Mouse (Mus musculus): ENCODE data around the gene Fam98a. TPM values are rescaled to one million over a fixed set of nuclear protein-coding genes. Genes with fewer than 3 reads are reported as not detected.

Fam98a gene
- 10 to 100 TPM; 39.2 to 52.9 TPM for total RNA-seq (2021)

- DNase-seq (ENCODE audit: low spot score in 2 of 2), result peak; percentile 96 to 99
- intact Hi-C loops (cut with DNase I), result no loop called here
Observed at GRCm38 (mm10) chr17:75551512-75552400, at the start of gene Fam98a. Gene Fam98a (minus strand): TSS chr17:75551946.

GRCm38 (mm10) chr17:75598652-75599051, 46.9 kb upstream of the Fam98a start:
- intact Hi-C loops (cut with DNase I), result no loop called here
- no peak for DNase-seq (ENCODE audit: low spot score in 2 of 2)

GRCm38 (mm10) chr17:75582738-75583137, 31.0 kb upstream of the Fam98a start:
- intact Hi-C loops (cut with DNase I), result no loop called here
- DNase-seq (ENCODE audit: low spot score in 2 of 2), result no peak

- intact Hi-C loops (cut with DNase I), result no loop called here
- DNase-seq (ENCODE audit: low spot score in 2 of 2), result no peak
Observed at GRCm38 (mm10) chr17:75575608-75576007, 23.9 kb upstream of the Fam98a start.

- no peak for DNase-seq (ENCODE audit: low spot score in 2 of 2)
- intact Hi-C loops (cut with DNase I), result no loop called here
Observed at GRCm38 (mm10) chr17:75558041-75558440, 6.3 kb upstream of the Fam98a start.

- intact Hi-C loops (cut with DNase I), result no loop called here
- no peak for DNase-seq (ENCODE audit: low spot score in 2 of 2)
Observed at GRCm38 (mm10) chr17:75557031-75557430, 5.3 kb upstream of the Fam98a start.

GRCm38 (mm10) chr17:75550771-75551413, 854 bp downstream of the Fam98a start:
- no peak for DNase-seq (ENCODE audit: low spot score in 2 of 2)
- intact Hi-C loops (cut with DNase I), result no loop called here

GRCm38 (mm10) chr17:75544262-75544661, 7.5 kb downstream of the Fam98a start:
- no peak for DNase-seq (ENCODE audit: low spot score in 2 of 2)
- intact Hi-C loops (cut with DNase I), result no loop called here

GRCm38 (mm10) chr17:75543434-75543833, 8.3 kb downstream of the Fam98a start:
- DNase-seq (ENCODE audit: low spot score in 2 of 2), result no peak
- intact Hi-C loops (cut with DNase I), result no loop called here

GRCm38 (mm10) chr17:75539841-75540240, 11.9 kb downstream of the Fam98a start:
- intact Hi-C loops (cut with DNase I), result loop anchor here (5.0 to 10.0 kb wide), 3 partner anchors 135 to 525 kb away; no protein-coding TSS in a partner anchor
- no peak for DNase-seq (ENCODE audit: low spot score in 2 of 2)

GRCm38 (mm10) chr17:75539130-75539529, 12.6 kb downstream of the Fam98a start:
- intact Hi-C loops (cut with DNase I), result loop anchor here (5.0 to 10.0 kb wide), 3 partner anchors 134 to 524 kb away; no protein-coding TSS in a partner anchor
- DNase-seq (ENCODE audit: low spot score in 2 of 2), result no peak

- DNase-seq (ENCODE audit: low spot score in 2 of 2), result no peak
- intact Hi-C loops (cut with DNase I), result loop anchor here (5.0 to 10.0 kb wide), 3 partner anchors 134 to 524 kb away; no protein-coding TSS in a partner anchor
Observed at GRCm38 (mm10) chr17:75538431-75538830, 13.3 kb downstream of the Fam98a start.

GRCm38 (mm10) chr17:75537050-75537445, 14.7 kb downstream of the Fam98a start:
- intact Hi-C loops (cut with DNase I), result loop anchor here (5.0 to 10.0 kb wide), 3 partner anchors 132 to 522 kb away; no protein-coding TSS in a partner anchor
- DNase-seq (ENCODE audit: low spot score in 2 of 2), result no peak

- peak; percentile 47 to 77 for DNase-seq (ENCODE audit: low spot score in 2 of 2)
- intact Hi-C loops (cut with DNase I), result loop anchor here (5.0 to 10.0 kb wide), 3 partner anchors 132 to 522 kb away; no protein-coding TSS in a partner anchor
Observed at GRCm38 (mm10) chr17:75536396-75537049, 15.2 kb downstream of the Fam98a start.

GRCm38 (mm10) chr17:75535612-75536011, 16.1 kb downstream of the Fam98a start:
- DNase-seq (ENCODE audit: low spot score in 2 of 2), result no peak

GRCm38 (mm10) chr17:75534314-75535020, 17.3 kb downstream of the Fam98a start:
- intact Hi-C loops (cut with DNase I), result loop anchor here (5.0 to 10.0 kb wide), 3 partner anchors 130 to 520 kb away; no protein-coding TSS in a partner anchor
- DNase-seq (ENCODE audit: low spot score in 2 of 2), result no peak

More at GRCm38 (mm10) chr17:75535612-75536011, 16.1 kb downstream of the Fam98a start:
- intact Hi-C loops (cut with DNase I), result loop anchor here (5.0 to 10.0 kb wide), 3 partner anchors 131 to 521 kb away; no protein-coding TSS in a partner anchor

GRCm38 (mm10) chr17:75532469-75532986, 19.2 kb downstream of the Fam98a start:
- DNase-seq (ENCODE audit: low spot score in 2 of 2), result no peak
- intact Hi-C loops (cut with DNase I), result loop anchor here (10.0 kb wide), 2 partner anchors 128 to 518 kb away; no protein-coding TSS in a partner anchor

- DNase-seq (ENCODE audit: low spot score in 2 of 2), result no peak
- intact Hi-C loops (cut with DNase I), result loop anchor here (10.0 kb wide), 1 partner anchor 715 kb away; no protein-coding TSS in a partner anchor
Observed at GRCm38 (mm10) chr17:75529222-75529935, 22.4 kb downstream of the Fam98a start.

Data from left cerebral cortex, postnatal 25 days (tissue).